Comparison of ENCODE assay signal across 8 mouse cellular contexts in genomic region chr9:98296383-98297201, GRCm38 (mm10). TPM values are rescaled to one million over a fixed set of nuclear protein-coding genes. Genes with fewer than 3 reads are reported as not detected.
DNase-seq lines count a peak whose midpoint lies in the region; ATAC-seq and TF ChIP-seq lines count a peak whose summit lies in the region.

No protein-coding gene starts in this region.

- WGBS in hindbrain, embryonic 13.5 days, result 1% methylated on average over 56 of the region's 56 CpGs

- CTCF ChIA-PET in Patski (lab: Charles Lee), result interaction anchor here (2.6 kb wide), 1 partner anchor 11 kb away, joined by 9 read pairs; no protein-coding TSS in a partner anchor

- peak overlapping the region; percentile 74 for H3K4me2 ChIP-seq in hindbrain, embryonic 13.5 days

- POLR2A ChIA-PET in Patski (lab: Charles Lee), result interaction anchor here (0.6 kb wide), 2 partner anchors 8 to 196 kb away, joined by 3 to 4 read pairs; no protein-coding TSS in a partner anchor

- peak overlapping the region; percentile 49 for H3K4me3 ChIP-seq in hindbrain, embryonic 13.5 days

- peak overlapping the region; percentile 23; the same call in 1 of the 2 replicates for H3K27ac ChIP-seq in hindbrain, embryonic 13.5 days

- peak overlapping the region; percentile 61 for H3K9ac ChIP-seq in hindbrain, embryonic 13.5 days

- ATAC-seq in Patski, result peak; percentile 82
- peak; percentile 83 for ATAC-seq in hindbrain, embryonic 13.5 days (ENCODE audit: low FRiP score)

- no peak for TF ChIP-seq CTCF in Patski (IDR thresholded peaks at IDR 0.05)

- H3K9me3 ChIP-seq in hindbrain, embryonic 13.5 days, result no peaks in the 10 kb centered on the region

- in situ Hi-C loops in Patski (cut with MboI; ENCODE audit: low pct_unique_long_range_greater_than_20kb), result loop anchor here (25.0 kb wide), 1 partner anchor 1334 kb away; no protein-coding TSS in a partner anchor

- peaks cover 16% of the 10 kb centered on the region for H3K4me1 ChIP-seq in hindbrain, embryonic 13.5 days (replicated peaks)

- no peaks in the 10 kb centered on the region for H3K36me3 ChIP-seq in hindbrain, embryonic 13.5 days

- H3K27me3 ChIP-seq in Patski, result no peaks in the 10 kb centered on the region
- peaks cover 11% of the 10 kb centered on the region; the same call in 1 of the 2 replicates for H3K27me3 ChIP-seq in hindbrain, embryonic 13.5 days

- peak; percentile 49 for DNase-seq in Patski (ENCODE audit: low read depth, low spot score)
- peak; percentile 72 to 74 for DNase-seq in cerebellum, postnatal 14 days
- peak; percentile 58 to 62 for DNase-seq in frontal cortex, postnatal 14 days (ENCODE audit: low spot score in 2 of 2)
- peak; percentile 57 to 63 for DNase-seq in layer of hippocampus, postnatal 25 days (ENCODE audit: extremely low spot score in 1 of 2, low spot score in 1 of 2)
- peak; percentile 88 for DNase-seq in lung, postnatal 25 days (ENCODE audit: low spot score)
- peak; percentile 93 for DNase-seq in retina, embryonic 14.5 days (ENCODE audit: low spot score)
- DNase-seq in thymus, postnatal 4 days, result peak; percentile 95

RNA-seq across cellular contexts. Expression of gene Nmnat3, which starts 9.4 kb away (rescaled TPM):
- 26.2 TPM for polyA plus RNA-seq in Patski (2021)
- polyA plus RNA-seq in hindbrain, embryonic 13.5 days (2015; fragmentation: Nextera tagmentation; extraction: Ambion mirVana), result 1.4 and 1.7 TPM in 2 replicates
- 1 to 10 TPM in 1 of 2 experiments, under 1 TPM in 1; 0.84 to 1.4 TPM for total RNA-seq in layer of hippocampus, postnatal 25 days (2021)

Comparison
In these comparisons a context has a peak if more than half of its experiments do, and no peak if none do; other contexts are left out.
1. Peak in every context shown above with its lines: DNase-seq, ATAC-seq, H3K4me3 ChIP-seq and H3K27ac ChIP-seq.
2. RNA of gene Nmnat3, which starts 9.4 kb away (polyA plus RNA-seq): 26.2 TPM in Patski (single experiment); 1.4 to 1.7 TPM in hindbrain, embryonic 13.5 days; every median in the first group is over 10 times any median in the second.